10 mouse cellular contexts compared by ENCODE assay signal in genomic region chr7:64850791-64851190, GRCm38 (mm10). TPM values are rescaled to one million over a fixed set of nuclear protein-coding genes. Genes with fewer than 3 reads are reported as not detected.
A peak's percentile ranks its signal among the peaks of the same experiment; 100 is the strongest.
DNase-seq lines count a peak whose midpoint lies in the region; ATAC-seq lines count a peak whose summit lies in the region.
"Had no signal": no experiment of that assay in that cellular context is flagged by ENCODE, and none has a peak within 500 bp of the region (broad histone marks: within the 10 kb centered on the region; RNA-seq: fewer than 3 reads in every experiment).

No protein-coding gene starts in this region.

- H3K4me2 ChIP-seq in kidney, embryonic 16.5 days (replicated peaks; ENCODE audit: low read depth, low read length) = no peak overlapping the region
- no peak overlapping the region for H3K4me2 ChIP-seq in kidney, embryonic 14.5 days (replicated peaks; ENCODE audit: low read depth, low read length)
- H3K4me2 ChIP-seq: forebrain, embryonic 15.5 days; heart, embryonic 11.5 days had no signal

- no peaks in the 10 kb centered on the region for H3K4me1 ChIP-seq in kidney, embryonic 16.5 days (ENCODE audit: insufficient read depth, low read length)
- no peaks in the 10 kb centered on the region for H3K4me1 ChIP-seq in kidney, embryonic 14.5 days (ENCODE audit: control insufficient read depth, insufficient read depth, low read length)

- no peaks in the 10 kb centered on the region for H3K27me3 ChIP-seq in kidney, embryonic 16.5 days (ENCODE audit: insufficient read depth, low read length)
- H3K27me3 ChIP-seq in kidney, embryonic 14.5 days (ENCODE audit: control insufficient read depth, insufficient read depth, low read length) = no peaks in the 10 kb centered on the region
- H3K27me3 ChIP-seq: forebrain, embryonic 15.5 days had no signal

- no peak overlapping the region for H3K27ac ChIP-seq in kidney, embryonic 16.5 days (ENCODE audit: low read length)
- H3K27ac ChIP-seq in kidney, embryonic 14.5 days (ENCODE audit: low read depth, low read length) = no peak overlapping the region
- H3K27ac ChIP-seq: forebrain, embryonic 15.5 days had no signal

- no peak overlapping the region for H3K4me3 ChIP-seq in kidney, embryonic 16.5 days (ENCODE audit: low read length)
- H3K4me3 ChIP-seq in kidney, embryonic 14.5 days (ENCODE audit: low read length) = no peak overlapping the region
- H3K4me3 ChIP-seq: forebrain, embryonic 15.5 days had no signal

- H3K36me3 ChIP-seq in kidney, embryonic 16.5 days (ENCODE audit: insufficient read depth, low read length) = no peaks in the 10 kb centered on the region
- no peaks in the 10 kb centered on the region for H3K36me3 ChIP-seq in kidney, embryonic 14.5 days (ENCODE audit: control insufficient read depth, insufficient read depth, low read length)
- H3K36me3 ChIP-seq: forebrain, embryonic 15.5 days had no signal

- H3K9me3 ChIP-seq in kidney, embryonic 16.5 days (ENCODE audit: low read length) = no peaks in the 10 kb centered on the region
- H3K9me3 ChIP-seq in kidney, embryonic 14.5 days (ENCODE audit: control insufficient read depth, low read length) = no peaks in the 10 kb centered on the region
- H3K9me3 ChIP-seq: forebrain, embryonic 15.5 days had no signal

- 23% methylated on average over 3 of the region's 3 CpGs for WGBS in kidney, embryonic 16.5 days
- 44% methylated on average over 3 of the region's 3 CpGs for WGBS in kidney, embryonic 14.5 days

- peak; percentile 39 for DNase-seq in A20 (ENCODE audit: low read depth, low spot score)
- DNase-seq in WW6 (ENCODE audit: low read depth, low spot score) = peak; percentile 20
- peak; percentile 23 for DNase-seq in lung, postnatal 36 days
- DNase-seq in right cerebral cortex, adult 18-20 months = no peak
- no peak for DNase-seq in left cerebral cortex, adult 11 months (ENCODE audit: low spot score)
- DNase-seq: cerebellum, adult 8-10 months had no signal

- H3K9ac ChIP-seq in kidney, embryonic 16.5 days (replicated peaks; ENCODE audit: low read length) = no peak overlapping the region
- H3K9ac ChIP-seq in kidney, embryonic 14.5 days (ENCODE audit: low read depth, low read length) = no peak overlapping the region
- H3K9ac ChIP-seq: forebrain, embryonic 15.5 days had no signal

- ATAC-seq in kidney, embryonic 16.5 days (ENCODE audit: low FRiP score, low TSS enrichment) = 0 out of 2 replicates have a peak, but pooled peaks have one; percentile 31
- no peak for ATAC-seq in kidney, embryonic 14.5 days (ENCODE audit: low FRiP score, low TSS enrichment)
- ATAC-seq: forebrain, embryonic 15.5 days had no signal

RNA-seq across cellular contexts. Expression of gene Nsmce3, which starts 22.0 kb away (rescaled TPM):
- 10.4 and 10.8 TPM in 2 replicates for polyA plus RNA-seq in kidney, embryonic 16.5 days (2015; fragmentation: Nextera tagmentation; extraction: Ambion mirVana)
- 11.2 and 12.7 TPM in 2 replicates for polyA plus RNA-seq in kidney, embryonic 14.5 days (2014; fragmentation: Nextera tagmentation; extraction: Ambion mirVana)

Comparison
In these comparisons a context has a peak if more than half of its experiments do, and no peak if none do; other contexts are left out.
1. DNase-seq: peak in A20 (single experiment), WW6 (single experiment) and lung, postnatal 36 days (single experiment); none in right cerebral cortex, adult 18-20 months (single experiment) and left cerebral cortex, adult 11 months (single experiment).